Mouse (Mus musculus): ENCODE measurements at regions not wholly inside any gene's neighbourhood (a gene's known extent, or its start where the extent isn't known, plus 50 kb on each side); places are given as distances from the start of the nearest gene placed in this dataset.

- Histone ChIP-seq H3K4me2 (replicated peaks) (no peak overlapping the region), H3K4me1 (0 out of 2 replicates have a peak, but pooled peaks cover 4% of the 10 kb centered on the region), H3K9ac (no peak overlapping the region), H3K27me3 (no peaks in the 10 kb centered on the region), H3K27ac (no peak overlapping the region), H3K4me3 (no peak overlapping the region), H3K36me3 (no peaks in the 10 kb centered on the region), H3K9me3 (no peaks in the 10 kb centered on the region)
- ATAC-seq (ENCODE audit: low FRiP score, low read depth), result no peak
- 72% methylated on average over 5 of the region's 5 CpGs for WGBS
Observed at GRCm38 (mm10) chr14:98449568-98449967, 280.0 kb upstream of the Dach1 start.

DNA sequence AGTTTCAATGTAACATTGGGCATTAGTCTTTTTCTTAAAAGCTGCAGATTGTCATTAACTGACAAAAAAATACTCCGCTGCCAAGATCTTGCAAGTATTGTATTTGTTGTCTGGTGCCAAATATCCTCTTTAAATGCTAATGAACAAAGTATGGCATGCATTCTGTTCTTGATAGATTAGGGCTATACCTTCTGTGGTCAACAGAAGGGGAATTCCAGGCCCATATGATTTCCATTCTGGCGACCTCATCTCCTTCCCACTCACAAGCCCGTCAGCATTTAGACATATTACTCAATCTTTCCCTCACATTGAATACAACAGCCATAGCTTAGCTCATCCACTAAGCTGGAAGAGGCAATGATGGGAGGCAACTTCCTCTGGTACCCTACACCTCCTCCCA is 272.8 kb upstream of the Dach1 start:
- ATAC-seq (ENCODE audit: low FRiP score, low read depth), result no peak
- H3K4me2 ChIP-seq (replicated peaks), result no peak overlapping the region
- 88% methylated on average over 3 of the region's 3 CpGs for WGBS
- H3K4me1 ChIP-seq, result 0 out of 2 replicates have a peak, but pooled peaks cover under 1% of the 10 kb centered on the region
- no peaks in the 10 kb centered on the region for H3K27me3 ChIP-seq
- H3K9me3 ChIP-seq, result no peaks in the 10 kb centered on the region
- no peaks in the 10 kb centered on the region for H3K36me3 ChIP-seq
- H3K27ac ChIP-seq, result no peak overlapping the region
- no peak overlapping the region for H3K4me3 ChIP-seq
- no peak overlapping the region for H3K9ac ChIP-seq

DNA sequence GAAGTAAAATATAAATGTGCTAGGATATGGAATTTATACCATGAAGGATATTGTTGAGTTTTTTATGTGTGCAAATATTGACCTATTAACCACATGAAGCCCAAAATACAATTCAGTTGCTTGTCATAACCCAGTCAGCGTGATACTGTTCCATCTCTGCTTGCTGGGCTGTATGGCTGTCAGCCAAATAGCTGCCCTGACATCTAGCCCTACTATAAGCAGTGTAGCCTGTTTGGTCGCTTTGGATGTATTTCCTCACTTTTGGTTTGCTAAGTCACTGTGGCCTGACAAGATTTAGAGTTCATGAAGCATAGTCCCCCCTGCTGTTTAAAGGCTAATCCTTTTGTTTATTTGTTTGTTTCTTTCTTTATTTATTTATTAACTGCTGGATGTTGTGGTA is 272.4 kb upstream of the Dach1 start:
- H3K9ac ChIP-seq, result no peak overlapping the region
- H3K4me2 ChIP-seq (replicated peaks), result no peak overlapping the region
- H3K4me3 ChIP-seq, result no peak overlapping the region
- 68% methylated on average over 2 of the region's 2 CpGs for WGBS
- no peaks in the 10 kb centered on the region for H3K9me3 ChIP-seq
- no peak for ATAC-seq (ENCODE audit: low FRiP score, low read depth)
- H3K27me3 ChIP-seq, result no peaks in the 10 kb centered on the region
- no peaks in the 10 kb centered on the region for H3K4me1 ChIP-seq
- H3K36me3 ChIP-seq, result no peaks in the 10 kb centered on the region
- no peak overlapping the region for H3K27ac ChIP-seq

- no peak overlapping the region for H3K4me3 ChIP-seq
- H3K27ac ChIP-seq, result no peak overlapping the region
- H3K4me1 ChIP-seq, result 0 out of 2 replicates have a peak, but pooled peaks cover 3% of the 10 kb centered on the region
- no peak overlapping the region for H3K9ac ChIP-seq
- no peaks in the 10 kb centered on the region for H3K27me3 ChIP-seq
- no peak for ATAC-seq (ENCODE audit: low FRiP score, low read depth)
- H3K4me2 ChIP-seq (replicated peaks), result no peak overlapping the region
- 55% methylated on average over 11 of the region's 11 CpGs for WGBS
- no peaks in the 10 kb centered on the region for H3K36me3 ChIP-seq
- no peaks in the 10 kb centered on the region for H3K9me3 ChIP-seq
Observed at GRCm38 (mm10) chr14:98431959-98432358, 262.4 kb upstream of the Dach1 start.

DNA sequence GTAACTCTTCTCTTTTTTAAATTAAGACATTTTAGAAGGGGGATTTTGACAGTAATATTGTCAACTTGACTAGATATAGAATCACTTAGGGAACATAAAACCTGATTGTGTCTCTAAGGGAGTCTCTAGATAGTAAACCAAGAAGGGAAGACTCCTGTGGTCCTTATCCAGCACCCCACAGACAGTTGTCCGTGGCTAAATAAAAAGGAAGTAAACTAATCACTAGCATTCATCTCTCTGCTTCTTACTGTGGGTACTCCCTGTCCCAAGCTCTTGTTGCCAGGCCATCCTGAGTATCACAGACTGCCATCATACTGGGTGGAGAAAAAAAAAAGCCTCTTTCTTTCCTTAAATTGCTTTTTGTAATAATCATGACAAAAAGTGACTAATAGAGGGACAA is 248.2 kb upstream of the Dach1 start:
- Histone ChIP-seq H3K9ac (no peak overlapping the region), H3K27ac (no peak overlapping the region), H3K9me3 (no peaks in the 10 kb centered on the region), H3K36me3 (no peaks in the 10 kb centered on the region), H3K4me1 (no peaks in the 10 kb centered on the region), H3K4me2 (replicated peaks) (no peak overlapping the region), H3K27me3 (no peaks in the 10 kb centered on the region), H3K4me3 (no peak overlapping the region)
- 54% methylated on average over 1 of the region's 1 CpGs for WGBS
- ATAC-seq (ENCODE audit: low FRiP score, low read depth), result no peak

- 60% methylated on average over 7 of the region's 7 CpGs for WGBS
- no peak for ATAC-seq (ENCODE audit: low FRiP score, low read depth)
- Histone ChIP-seq H3K4me2 (replicated peaks) (no peak overlapping the region), H3K36me3 (no peaks in the 10 kb centered on the region), H3K27me3 (no peaks in the 10 kb centered on the region), H3K27ac (no peak overlapping the region), H3K9ac (no peak overlapping the region), H3K9me3 (no peaks in the 10 kb centered on the region), H3K4me3 (no peak overlapping the region), H3K4me1 (no peaks in the 10 kb centered on the region)
Observed at GRCm38 (mm10) chr14:98414201-98414600, 244.6 kb upstream of the Dach1 start.

GRCm38 (mm10) chr14:98405936-98406635 is 236.5 kb upstream of the Dach1 start:
- Histone ChIP-seq H3K27ac (no peak overlapping the region), H3K9me3 (no peaks in the 10 kb centered on the region), H3K27me3 (no peaks in the 10 kb centered on the region), H3K4me1 (no peaks in the 10 kb centered on the region), H3K9ac (no peak overlapping the region), H3K36me3 (no peaks in the 10 kb centered on the region), H3K4me3 (no peak overlapping the region), H3K4me2 (replicated peaks) (no peak overlapping the region)
- 75% methylated on average over 3 of the region's 3 CpGs for WGBS
- no peak for ATAC-seq (ENCODE audit: low FRiP score, low read depth)

- 92% methylated on average over 5 of the region's 5 CpGs for WGBS
- H3K27me3 ChIP-seq, result no peaks in the 10 kb centered on the region
- no peaks in the 10 kb centered on the region for H3K9me3 ChIP-seq
- no peak overlapping the region for H3K4me3 ChIP-seq
- ATAC-seq (ENCODE audit: low FRiP score, low read depth), result no peak
- no peaks in the 10 kb centered on the region for H3K4me1 ChIP-seq
- H3K4me2 ChIP-seq (replicated peaks), result no peak overlapping the region
- H3K27ac ChIP-seq, result no peak overlapping the region
- H3K36me3 ChIP-seq, result no peaks in the 10 kb centered on the region
- H3K9ac ChIP-seq, result no peak overlapping the region
Observed at GRCm38 (mm10) chr14:98404026-98404425, 234.5 kb upstream of the Dach1 start.

- Histone ChIP-seq H3K9me3 (no peaks in the 10 kb centered on the region), H3K27me3 (no peaks in the 10 kb centered on the region), H3K27ac (no peak overlapping the region), H3K4me2 (replicated peaks) (no peak overlapping the region), H3K9ac (no peak overlapping the region), H3K36me3 (no peaks in the 10 kb centered on the region), H3K4me1 (no peaks in the 10 kb centered on the region), H3K4me3 (no peak overlapping the region)
- WGBS, result 34% methylated on average over 4 of the region's 4 CpGs
- no peak for ATAC-seq (ENCODE audit: low FRiP score, low read depth)
Observed at GRCm38 (mm10) chr14:98387871-98388270, 218.3 kb upstream of the Dach1 start.

Measured in limb, embryonic 13.5 days (tissue).